Mouse (Mus musculus) CH12.LX (cell line): ENCODE measurements around the gene Astn2. TPM values are rescaled to one million over a fixed set of nuclear protein-coding genes. Genes with fewer than 3 reads are reported as not detected.

ENCODE experiments used
- DNase-seq: peaks from one replicate; pipeline ENCODE4 v3.0.0-alpha.2; 2013; ENCODE audit errors: extremely low read depth
- H3K27ac ChIP-seq: 2 replicates; pipeline ENCODE4 v1.5.1; 2012; ENCODE audit warnings: low read depth, mild to moderate bottlenecking, control low read depth, moderate library complexity; ENCODE audit not compliant: insufficient read depth
- H3K27me3 ChIP-seq: replicated peaks from 2 replicates; pipeline ENCODE3; 2012; ENCODE audit warnings: inconsistent platforms
- H3K36me3 ChIP-seq, 2 experiments: replicated peaks in 1 of 2; 2 replicates each; pipeline versions ENCODE3 to v1.6.1; 2012; ENCODE audit warnings: inconsistent platforms in 1 of 2, low read length in 1 of 2, mild to moderate bottlenecking in 1 of 2, mixed read lengths in 1 of 2, moderate library complexity in 1 of 2; ENCODE audit not compliant: control insufficient read depth in 1 of 2, insufficient read depth in 1 of 2
- H3K4me1 ChIP-seq, 2 experiments: 2 replicates each; pipeline ENCODE4 v1.6.1; 2012; ENCODE audit warnings: inconsistent platforms in 1 of 2, moderate library complexity in 1 of 2; ENCODE audit not compliant: insufficient read depth in 2 of 2, control insufficient read depth in 1 of 2
- H3K4me2 ChIP-seq: 2 replicates; pipeline ENCODE4 v1.6.1; 2012; ENCODE audit warnings: low read depth, mild to moderate bottlenecking, control low read depth; ENCODE audit not compliant: poor library complexity, insufficient read depth, severe bottlenecking
- H3K4me3 ChIP-seq, 3 experiments: fragments of 150-350 bp in 1 of 3; sonication (generic) in 1 of 3; replicated peaks in 1 of 3; 2 replicates each; pipeline versions ENCODE3 to v1.5.1; 2011 to 2012; ENCODE audit warnings: low read depth in 2 of 3, low read length in 2 of 3, mild to moderate bottlenecking in 2 of 3, moderate library complexity in 2 of 3, control low read depth in 1 of 3, improper control_type of control experiment in 1 of 3, inconsistent platforms in 1 of 3, mixed read lengths in 1 of 3; ENCODE audit not compliant: poor library complexity in 1 of 3
- H3K79me2 ChIP-seq: replicated peaks from 2 replicates; pipeline ENCODE4 v1.6.1; 2012; ENCODE audit warnings: mild to moderate bottlenecking, moderate library complexity; ENCODE audit not compliant: control insufficient read depth, poor library complexity, insufficient read depth, severe bottlenecking; ENCODE audit errors: extremely low read depth
- H3K9ac ChIP-seq: 2 replicates; pipeline ENCODE4 v1.6.1; 2012; ENCODE audit warnings: low read depth, mild to moderate bottlenecking, control low read depth, moderate library complexity; ENCODE audit not compliant: insufficient read depth
- H3K9me3 ChIP-seq: replicated peaks from 2 replicates; pipeline ENCODE3; 2012; ENCODE audit warnings: low read length, inconsistent platforms, mixed read lengths
- BHLHE40 ChIP-seq: IDR thresholded peaks from 2 replicates; pipeline ENCODE4 v1.6.1; 2011; ENCODE audit warnings: mild to moderate bottlenecking, low read depth, low read length, improper control_type of control experiment
- CHD2 ChIP-seq: IDR thresholded peaks from 2 replicates; pipeline ENCODE4 v1.6.1; 2011; ENCODE audit warnings: low read length, improper control_type of control experiment
- EP300 ChIP-seq: IDR thresholded peaks from 2 replicates; pipeline ENCODE4 v1.6.1; 2011; ENCODE audit warnings: low read length, improper control_type of control experiment
- ETS1 ChIP-seq: conservative IDR thresholded peaks from 2 replicates; pipeline ENCODE4 v1.6.1; 2012; ENCODE audit warnings: low read depth, mild to moderate bottlenecking, inconsistent platforms, low read length, improper control_type of control experiment, moderate library complexity
- HCFC1 ChIP-seq: IDR thresholded peaks from 2 replicates; pipeline ENCODE4 v1.6.1; 2012; ENCODE audit warnings: low read depth, mild to moderate bottlenecking, inconsistent platforms, low read length, improper control_type of control experiment
- JUND ChIP-seq: conservative IDR thresholded peaks from 2 replicates; pipeline ENCODE4 v1.6.1; 2011; ENCODE audit warnings: low read depth, low read length, improper control_type of control experiment
- MAX ChIP-seq: IDR thresholded peaks from 2 replicates; pipeline ENCODE4 v1.6.1; 2011; ENCODE audit warnings: low read length, improper control_type of control experiment
- MEF2A ChIP-seq: IDR thresholded peaks from 2 replicates; pipeline ENCODE4 v1.6.1; 2014; ENCODE audit warnings: low read depth, mild to moderate bottlenecking, inconsistent platforms, low read length, improper control_type of control experiment, borderline replicate concordance
- MXI1 ChIP-seq: IDR thresholded peaks from 2 replicates; pipeline ENCODE4 v1.6.1; 2011; ENCODE audit warnings: mild to moderate bottlenecking, low read depth, low read length, improper control_type of control experiment
- MYC ChIP-seq: IDR thresholded peaks from 2 replicates; pipeline ENCODE4 v1.6.1; 2011; ENCODE audit warnings: low read depth, mild to moderate bottlenecking, improper control_type of control experiment, low read length
- NELFE ChIP-seq: IDR thresholded peaks from 2 replicates; pipeline ENCODE4 v1.6.1; 2011; ENCODE audit warnings: low read depth, low read length, improper control_type of control experiment
- NRF1 ChIP-seq: IDR thresholded peaks from 2 replicates; pipeline ENCODE4 v1.6.1; 2014; ENCODE audit warnings: low read depth, mild to moderate bottlenecking, inconsistent platforms, low read length, improper control_type of control experiment, moderate library complexity
- RAD21 ChIP-seq: IDR thresholded peaks from 2 replicates; pipeline ENCODE4 v1.6.1; 2011; ENCODE audit warnings: low read depth, mild to moderate bottlenecking, low read length, improper control_type of control experiment, moderate library complexity
- SIN3A ChIP-seq: IDR thresholded peaks from 2 replicates; pipeline ENCODE4 v1.6.1; 2012; ENCODE audit warnings: low read length, improper control_type of control experiment, inconsistent platforms
- UBTF ChIP-seq: IDR thresholded peaks from 2 replicates; pipeline ENCODE4 v1.6.1; 2012; ENCODE audit warnings: low read depth, mild to moderate bottlenecking, inconsistent platforms, low read length, improper control_type of control experiment, moderate library complexity
- dilution Hi-C: fragments of 300-500 bp; cut with MboI; formaldehyde crosslinking; loops from 2 replicates; pipeline ENCODE4 v1.14.3; 2020; ENCODE audit warnings: low sequenced_read_pairs; ENCODE audit not compliant: extremely low pct_unique_long_range_greater_than_20kb, extremely low pct_ligation_motif_present
- in situ Hi-C: fragments of 300-500 bp; cut with MboI; formaldehyde crosslinking; loops from 3 replicates; pipeline ENCODE4 v1.14.3; 2019; ENCODE audit warnings: low sequenced_read_pairs, low pct_ligation_motif_present, low pct_unique_long_range_greater_than_20kb, mixed read lengths
- polyA plus RNA-seq: library from polyadenylated mRNA; unstranded; fragments of >175 nt; gene quantifications from 2 replicates; pipeline ENCODE4 v1.2.1, GENCODE M21; 2012; ENCODE audit warnings: low read depth; ENCODE audit not compliant: insufficient read length
- total RNA-seq, 2 experiments: library from RNA; depleted of rRNA; stranded (reverse); fragments of 300-350 nt in 1 of 2; fragments of >200 nt in 1 of 2; gene quantifications; 2 replicates each; pipeline ENCODE4 v1.2.3; 2012 to 2014

Astn2 gene
- total and polyA plus RNA-seq, 3 experiments, result not detected

DNA sequence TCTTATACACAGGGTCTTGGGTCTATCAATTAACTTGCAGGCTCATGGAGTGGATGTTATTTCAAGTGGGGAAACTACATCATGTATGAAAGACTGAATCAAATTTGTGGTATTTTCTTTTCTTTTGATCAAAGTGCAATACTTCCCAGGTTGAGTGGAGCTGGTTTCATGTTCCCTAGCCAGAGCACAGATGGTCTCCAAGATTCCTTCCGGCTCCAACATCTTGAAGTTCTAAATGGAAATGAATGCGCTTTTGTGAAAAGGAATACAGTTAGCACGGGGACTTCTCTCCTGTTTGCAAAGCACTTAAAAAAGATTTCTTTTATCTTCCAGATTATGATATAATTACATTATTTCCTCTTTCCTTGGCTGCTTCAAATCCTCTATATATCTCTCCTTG lies 278.2 kb downstream of the Astn2 start:
- Histone ChIP-seq H3K9ac (no peak overlapping the region), H3K27me3 (no peaks in the 10 kb centered on the region), H3K36me3 (no peaks in the 10 kb centered on the region), H3K4me2 (no peak overlapping the region), H3K27ac (no peak overlapping the region)
- dilution Hi-C loops, result no loop called here
- TF ChIP-seq MEF2A (no peak), JUND (no peak), MAX (no peak), EP300 (no peak), SIN3A (no peak), RAD21 (no peak), HCFC1 (no peak), ETS1 (no peak), MYC (no peak), NELFE (no peak), MXI1 (no peak), BHLHE40 (no peak), CHD2 (no peak), NRF1 (no peak), UBTF (no peak)
- TF ChIP-seq, all 38 proteins: peak for 0
- peaks cover 52% of the 10 kb centered on the region for H3K9me3 ChIP-seq
- H3K79me2 ChIP-seq, result no peaks in the 10 kb centered on the region
- H3K4me3 ChIP-seq, result no peak overlapping the region
- no peaks in the 10 kb centered on the region for H3K4me1 ChIP-seq
- DNase-seq, result no peak
- in situ Hi-C loops, result no loop called here

DNA sequence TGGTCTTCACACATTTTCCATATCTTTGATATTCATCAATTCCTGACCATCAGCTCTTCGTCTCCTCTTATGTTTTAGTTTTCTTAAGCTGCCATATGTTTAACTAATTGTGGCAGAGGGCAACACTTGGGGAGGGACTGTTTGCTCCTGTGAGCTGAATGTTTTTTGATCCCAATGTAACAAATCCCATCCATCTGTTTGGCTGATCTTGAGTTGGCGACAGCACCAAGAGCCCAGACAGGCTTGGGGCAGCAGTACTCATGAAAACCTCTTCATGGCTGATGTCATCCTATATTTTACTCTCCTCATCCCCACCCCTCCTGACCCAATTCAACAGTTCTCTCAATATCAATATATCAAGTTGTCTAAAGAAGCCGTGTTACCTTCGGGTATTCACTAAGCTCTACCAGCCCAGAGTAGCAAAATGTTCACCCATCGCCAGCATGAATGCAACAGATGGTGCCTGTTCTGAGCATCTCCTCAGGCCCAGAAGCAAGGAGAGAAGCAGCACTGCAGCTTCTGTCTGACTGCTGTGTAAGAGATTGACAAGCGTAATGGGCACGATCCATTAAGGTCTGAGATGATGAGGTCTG lies 281.5 kb downstream of the Astn2 start:
- Histone ChIP-seq H3K79me2 (no peaks in the 10 kb centered on the region), H3K4me1 (no peaks in the 10 kb centered on the region), H3K27ac (no peak overlapping the region), H3K9ac (no peak overlapping the region), H3K36me3 (no peaks in the 10 kb centered on the region), H3K27me3 (no peaks in the 10 kb centered on the region), H3K4me2 (no peak overlapping the region), H3K9me3 (peaks cover 57% of the 10 kb centered on the region), H3K4me3 (no peak overlapping the region)
- dilution Hi-C loops (no loop called here), in situ Hi-C loops (no loop called here)
- TF ChIP-seq JUND, result no peak
- DNase-seq, result no peak
